Mouse (Mus musculus): ENCODE measurements around the gene Rexo2. TPM values are rescaled to one million over a fixed set of nuclear protein-coding genes. Genes with fewer than 3 reads are reported as not detected.

Rexo2 gene
- polyA plus RNA-seq, 1 experiment from 2014 or later = 166 TPM

DNA sequence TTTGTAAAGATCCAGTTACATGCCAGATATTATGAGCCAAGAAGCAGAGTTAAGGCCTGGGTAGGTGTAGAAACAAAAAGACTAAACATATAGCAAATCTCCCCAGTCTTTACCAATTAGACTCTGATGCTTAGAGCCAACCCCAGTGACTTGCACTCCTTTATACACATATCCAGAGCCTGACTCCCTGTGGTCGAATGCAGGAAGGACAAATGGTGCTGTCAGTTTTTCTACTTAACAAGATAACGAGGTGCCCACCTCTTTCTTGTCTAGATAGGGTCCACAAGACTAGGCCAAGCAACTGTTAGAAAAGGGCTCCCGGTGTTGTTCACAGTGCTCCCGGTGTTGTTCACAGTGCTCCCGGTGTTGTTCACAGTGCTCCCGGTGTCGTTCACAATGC is 20.8 kb upstream of the Rexo2 start:
- in situ Hi-C loops (cut with MboI; ENCODE audit: low pct_unique_long_range_greater_than_20kb) = no loop called here
- peaks cover 19% of the 10 kb centered on the region for H3K27me3 ChIP-seq
- no peak for TF ChIP-seq CTCF (IDR thresholded peaks at IDR 0.05)
- ATAC-seq (no peak), DNase-seq (ENCODE audit: low read depth, low spot score) (no peak)
- ChIA-PET CTCF (no interaction called here), POLR2A (no interaction called here)

DNA sequence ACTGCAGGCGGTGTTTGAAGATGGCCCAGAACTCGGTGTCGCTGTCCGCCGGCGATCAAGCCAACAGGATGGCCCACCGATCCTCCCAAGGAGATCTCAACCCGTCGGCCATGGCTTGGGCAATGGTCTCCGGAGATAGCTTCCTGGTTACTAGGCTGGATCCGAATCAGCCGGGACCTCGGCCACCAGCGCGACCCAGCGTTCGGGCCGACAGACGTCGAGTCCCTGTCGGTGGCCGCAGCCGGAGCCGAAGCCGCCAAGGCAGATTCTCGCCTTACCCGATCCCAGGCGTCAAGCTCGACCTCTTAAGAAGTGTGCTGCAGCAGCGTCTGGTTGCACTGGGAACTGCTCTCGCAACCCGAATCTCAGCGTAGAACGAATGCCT is 15.1 kb upstream of the Rexo2 start:
- ChIA-PET POLR2A (interaction anchor here (1.2 kb wide), 1 partner anchor 109 kb away, joined by 3 read pairs; the partner anchor contains the start of gene Nnmt), CTCF (interaction anchor here (1.1 to 1.2 kb wide), 2 partner anchors 13 to 91 kb away, joined by 3 to 4 read pairs; no protein-coding TSS in a partner anchor)
- H3K27me3 ChIP-seq = no peaks in the 10 kb centered on the region
- no peak for TF ChIP-seq CTCF (IDR thresholded peaks at IDR 0.05)
- in situ Hi-C loops (cut with MboI; ENCODE audit: low pct_unique_long_range_greater_than_20kb) = loop anchor here (10.0 kb wide), 1 partner anchor 109 kb away; the partner anchor contains the start of gene Nnmt
- peak; percentile 27 for ATAC-seq
- no peak for DNase-seq (ENCODE audit: low read depth, low spot score)

DNA sequence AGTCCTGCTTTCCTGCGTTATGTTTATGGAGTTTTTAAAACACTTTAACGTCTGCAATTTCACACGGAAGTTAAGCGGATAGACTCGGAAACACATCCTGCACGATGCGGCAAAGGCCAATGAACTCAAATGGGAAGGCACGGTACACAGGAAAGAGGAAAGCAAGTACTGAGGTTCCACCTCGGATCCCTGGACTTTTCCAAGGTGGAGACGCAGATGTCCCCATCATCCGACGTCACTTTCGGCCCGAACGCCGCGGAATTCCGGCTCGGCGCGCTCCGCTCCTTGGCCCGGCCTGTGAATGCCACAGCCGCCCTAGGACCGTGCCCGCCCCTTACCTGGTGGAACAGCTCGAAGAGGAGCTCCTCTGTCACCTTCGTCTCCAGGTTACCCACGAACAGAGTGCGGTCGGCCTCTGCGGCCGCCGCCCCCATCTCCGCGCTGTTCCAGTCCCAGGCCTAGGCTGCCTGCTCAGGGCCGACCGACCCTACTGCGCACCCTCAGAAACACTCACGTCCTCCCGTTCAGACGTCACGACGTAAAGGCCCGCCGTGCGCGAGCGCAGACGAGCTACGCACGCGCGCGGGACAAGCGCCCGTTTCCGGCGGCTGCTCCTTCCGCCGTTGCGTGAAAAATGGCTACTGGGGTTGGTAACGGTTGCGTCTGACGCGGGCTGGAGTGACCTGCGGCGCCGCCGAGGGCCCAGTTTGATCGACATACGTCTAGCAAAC is 14.6 kb upstream of the Rexo2 start, which contains the start of the genes Rbm7 and Gm5617:
TSS of gene Rbm7 (minus strand) at position 483 of the 731 bp plus-strand sequence.
TSS of gene Gm5617 (plus strand) at position 626 of the 731 bp plus-strand sequence.
- peak; percentile 99 for ATAC-seq
- no peak for TF ChIP-seq CTCF (IDR thresholded peaks at IDR 0.05)

DNA sequence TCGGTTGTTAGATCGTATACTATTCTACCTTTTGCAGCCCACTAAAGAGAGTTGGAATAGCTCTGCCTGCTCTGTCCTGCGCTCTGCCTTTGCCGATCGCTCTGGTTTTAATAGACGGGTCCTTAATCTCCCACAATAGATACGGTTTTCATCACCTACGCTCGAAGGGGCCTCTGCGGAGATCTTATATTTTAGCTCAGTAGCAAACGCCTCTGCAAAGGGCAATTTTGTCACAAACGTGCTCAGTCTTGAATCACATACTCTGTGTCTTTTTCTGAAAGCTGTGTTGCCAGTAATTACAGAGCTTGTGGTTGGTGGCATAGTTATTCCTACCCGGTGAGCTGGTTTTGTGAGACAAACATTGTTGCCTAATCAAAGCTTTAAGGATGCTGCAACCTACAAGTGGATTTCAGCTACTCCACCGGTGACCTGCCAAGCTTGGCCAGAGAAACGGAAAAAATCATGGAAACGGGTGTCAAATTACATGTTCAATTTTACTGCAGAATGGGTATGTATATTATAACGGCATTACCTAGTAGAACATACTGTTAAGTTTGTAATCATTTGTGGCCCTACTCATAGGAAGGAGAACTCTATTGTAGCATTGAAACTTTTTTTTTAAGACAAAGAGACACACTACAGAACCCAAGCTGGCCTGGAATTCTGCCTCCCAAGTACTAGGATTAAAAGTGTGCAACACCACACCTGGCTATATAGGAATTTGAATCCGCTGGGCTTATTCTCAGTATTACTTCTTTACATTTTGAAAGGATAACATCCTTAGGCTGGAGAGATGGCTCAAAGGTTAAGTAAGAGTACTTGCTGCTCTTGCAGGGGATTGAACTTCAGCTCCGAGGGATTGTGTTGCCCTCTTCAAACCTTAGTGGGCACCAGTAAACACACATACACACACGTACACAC is 1.1 kb upstream of the Rexo2 start:
- ATAC-seq (no peak), DNase-seq (ENCODE audit: low read depth, low spot score) (no peak)
- no peaks in the 10 kb centered on the region for H3K27me3 ChIP-seq
- TF ChIP-seq CTCF (IDR thresholded peaks at IDR 0.05) = no peak
- CTCF ChIA-PET = interaction anchor here (0.7 to 1.0 kb wide), 2 partner anchors 14 to 105 kb away, joined by 3 read pairs; partner anchors contain the start of genes Gm5617 and Rbm7
- POLR2A ChIA-PET = interaction anchor here (0.7 to 0.8 kb wide), 3 partner anchors 11 to 29 kb away, joined by 3 to 7 read pairs (median 5); no protein-coding TSS in a partner anchor
- in situ Hi-C loops (cut with MboI; ENCODE audit: low pct_unique_long_range_greater_than_20kb) = no loop called here

More for the DNA sequence above, 14.6 kb upstream of the Rexo2 start, which contains the start of the genes Rbm7 and Gm5617:
- in situ Hi-C loops (cut with MboI; ENCODE audit: low pct_unique_long_range_greater_than_20kb) = loop anchor here (10.0 kb wide), 1 partner anchor 110 kb away; the partner anchor contains the start of gene Nnmt
- H3K27me3 ChIP-seq = no peaks in the 10 kb centered on the region
- ChIA-PET POLR2A (interaction anchor here (1.2 kb wide), 1 partner anchor 110 kb away, joined by 3 read pairs; the partner anchor contains the start of gene Nnmt), CTCF (interaction anchor here (1.1 to 1.2 kb wide), 2 partner anchors 13 to 91 kb away, joined by 3 to 4 read pairs; no protein-coding TSS in a partner anchor)
- no peak for DNase-seq (ENCODE audit: low read depth, low spot score)

DNA sequence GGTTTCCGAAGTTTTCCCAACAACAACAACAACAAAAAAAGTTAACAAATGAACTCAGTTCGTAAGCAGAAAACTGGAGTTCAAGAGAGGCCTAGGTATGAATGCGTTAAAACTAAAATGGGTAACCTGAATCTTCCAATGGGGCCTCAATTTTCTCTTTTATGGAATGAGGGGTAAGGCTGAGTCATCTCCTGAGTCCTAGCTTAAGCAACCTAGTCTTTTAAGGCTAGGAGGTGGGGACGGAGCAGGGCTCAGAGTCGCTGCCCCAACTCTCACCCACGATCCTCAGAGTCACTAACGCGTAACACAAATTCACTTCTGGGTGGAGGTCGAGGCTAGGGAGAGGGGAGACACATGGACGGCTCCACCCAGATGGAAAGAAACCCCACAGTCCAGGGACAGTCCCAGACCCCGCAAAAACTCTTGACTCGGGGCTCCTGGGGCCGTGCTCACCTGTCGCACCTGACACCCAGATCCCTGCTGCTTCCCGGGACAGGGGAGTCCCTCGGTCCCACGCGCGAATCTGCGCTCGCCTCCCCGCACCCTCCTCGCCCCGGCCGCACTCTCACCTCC is 499 bp downstream of the Rexo2 start:
- TF ChIP-seq CTCF (IDR thresholded peaks at IDR 0.05) = no peak
- no peaks in the 10 kb centered on the region for H3K27me3 ChIP-seq
- no peak for DNase-seq (ENCODE audit: low read depth, low spot score)
- ChIA-PET POLR2A (interaction anchor here (0.7 to 0.9 kb wide), 2 partner anchors 12 to 107 kb away, joined by 4 read pairs; no protein-coding TSS in a partner anchor), CTCF (no interaction called here)
- in situ Hi-C loops (cut with MboI; ENCODE audit: low pct_unique_long_range_greater_than_20kb) = no loop called here
- ATAC-seq = peak; percentile 63

DNA sequence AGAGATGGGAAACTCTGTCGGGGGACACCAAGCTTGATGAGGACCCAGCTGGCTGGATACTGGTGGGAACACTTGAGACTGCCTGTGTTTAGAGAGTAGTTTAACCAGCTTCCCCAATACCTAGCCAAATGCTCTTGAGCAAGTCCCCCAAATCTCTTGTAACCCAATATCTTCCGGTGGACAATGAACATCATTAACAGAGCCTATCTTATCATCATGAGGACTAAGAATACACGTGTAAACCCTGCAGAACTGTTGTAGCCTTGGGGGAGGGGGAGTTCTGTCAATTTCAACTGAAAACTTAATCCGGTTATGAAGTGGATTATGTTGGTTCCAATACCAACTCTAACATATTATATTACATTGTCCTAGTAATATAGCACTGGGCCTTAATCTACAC is 1.6 kb downstream of the Rexo2 start:
- DNase-seq (ENCODE audit: low read depth, low spot score) (no peak), ATAC-seq (no peak)
- POLR2A ChIA-PET = no interaction called here
- in situ Hi-C loops (cut with MboI; ENCODE audit: low pct_unique_long_range_greater_than_20kb) = no loop called here
- H3K27me3 ChIP-seq = no peaks in the 10 kb centered on the region
- no peak for TF ChIP-seq CTCF (IDR thresholded peaks at IDR 0.05)
- CTCF ChIA-PET = no interaction called here

DNA sequence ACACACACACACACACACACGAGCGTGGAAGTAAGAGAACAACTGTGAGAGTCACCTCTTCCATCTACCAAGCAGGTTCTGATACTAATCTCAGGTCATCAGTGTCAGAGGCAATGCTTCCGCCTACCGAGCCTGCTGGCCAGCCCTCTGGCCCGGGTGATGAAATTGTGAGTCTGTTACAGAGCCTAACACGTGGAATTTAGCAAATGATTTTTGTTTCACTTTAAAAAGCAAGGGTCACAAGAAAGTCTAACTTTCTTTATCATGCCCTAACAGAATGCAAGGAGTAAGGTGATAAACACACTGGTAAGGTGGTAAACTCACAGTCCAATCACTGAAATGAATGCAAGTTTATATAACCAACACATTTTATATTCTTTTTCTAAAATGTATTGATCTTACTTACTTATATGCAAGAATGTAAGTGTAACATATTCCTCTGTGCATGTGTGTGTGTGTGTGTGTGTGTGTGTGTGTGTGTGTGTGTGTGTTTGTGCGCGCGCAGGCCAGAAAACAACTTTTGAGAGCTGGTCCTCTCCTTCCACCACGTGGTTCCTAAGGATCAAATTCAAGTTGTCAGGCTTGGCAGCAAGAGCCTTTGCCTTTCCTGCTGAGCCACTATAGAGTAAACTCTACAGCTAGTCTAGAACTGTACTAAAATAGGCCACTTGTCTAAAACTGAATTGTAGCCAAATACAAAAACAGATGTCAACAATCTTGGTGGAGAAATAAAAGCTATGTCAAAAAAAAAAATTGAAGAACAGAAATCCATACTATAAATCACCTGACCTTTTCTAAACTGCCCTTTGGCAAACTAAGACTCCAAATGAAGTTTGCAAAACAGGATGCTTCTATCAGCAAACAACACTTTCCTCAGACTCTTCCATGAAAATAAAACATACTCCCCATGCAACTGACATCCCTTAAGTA is 3.9 kb downstream of the Rexo2 start:
- in situ Hi-C loops (cut with MboI; ENCODE audit: low pct_unique_long_range_greater_than_20kb) = no loop called here
- no peak for TF ChIP-seq CTCF (IDR thresholded peaks at IDR 0.05)
- POLR2A ChIA-PET = no interaction called here
- DNase-seq (ENCODE audit: low read depth, low spot score) (no peak), ATAC-seq (no peak)
- H3K27me3 ChIP-seq = no peaks in the 10 kb centered on the region
- CTCF ChIA-PET = no interaction called here

DNA sequence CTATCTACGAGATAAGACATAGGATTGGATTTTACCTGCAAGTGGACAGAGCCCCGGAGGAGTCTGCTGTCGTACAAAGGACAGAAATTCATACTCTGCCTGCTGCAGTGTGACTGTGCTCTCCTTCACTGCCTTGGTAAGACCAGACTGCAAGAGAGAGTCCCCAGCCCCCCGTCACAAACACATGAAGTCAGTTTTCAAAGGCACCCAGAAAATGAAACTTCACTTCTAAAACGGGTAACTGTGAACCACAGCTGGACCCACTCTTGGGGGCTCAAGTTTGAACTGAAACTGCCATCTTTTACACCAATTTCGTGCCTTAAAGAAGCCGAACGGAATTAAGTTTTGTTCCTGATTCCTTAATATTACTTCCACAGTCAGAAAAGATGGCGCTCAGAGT is 6.1 kb downstream of the Rexo2 start:
- no peaks in the 10 kb centered on the region for H3K27me3 ChIP-seq
- DNase-seq (ENCODE audit: low read depth, low spot score) (no peak), ATAC-seq (no peak)
- TF ChIP-seq CTCF (IDR thresholded peaks at IDR 0.05) = no peak
- CTCF ChIA-PET = interaction anchor here (1.4 kb wide), 1 partner anchor 9 kb away, joined by 4 read pairs; no protein-coding TSS in a partner anchor
- in situ Hi-C loops (cut with MboI; ENCODE audit: low pct_unique_long_range_greater_than_20kb) = no loop called here
- POLR2A ChIA-PET = no interaction called here

DNA sequence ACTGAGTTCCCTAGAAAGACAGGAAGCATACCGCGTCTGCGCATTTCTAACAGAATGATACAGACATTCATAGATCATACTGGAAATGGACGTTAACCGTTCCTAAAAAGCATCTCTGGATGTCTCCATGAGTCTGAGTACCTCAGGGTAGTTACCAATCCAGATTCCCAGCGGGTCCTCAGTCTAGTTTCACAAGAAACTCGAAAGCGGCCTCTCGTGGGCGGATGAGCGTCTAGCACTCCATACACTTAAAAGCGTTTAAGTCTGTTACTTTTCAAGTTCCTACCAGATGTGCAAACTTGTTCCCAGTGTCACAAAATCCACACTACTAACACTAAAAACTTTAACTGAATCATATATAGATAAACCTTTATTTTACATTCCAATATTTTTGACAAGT is 7.3 kb downstream of the Rexo2 start:
- no peaks in the 10 kb centered on the region for H3K27me3 ChIP-seq
- no peak for ATAC-seq
- in situ Hi-C loops (cut with MboI; ENCODE audit: low pct_unique_long_range_greater_than_20kb) = no loop called here
- no peak for TF ChIP-seq CTCF (IDR thresholded peaks at IDR 0.05)
- no peak for DNase-seq (ENCODE audit: low read depth, low spot score)
- ChIA-PET CTCF (no interaction called here), POLR2A (no interaction called here)

All from Patski (cell line).